Mouse (Mus musculus) midbrain, embryonic 10.5 days (tissue): ENCODE measurements at regions not wholly inside any gene's neighbourhood (a gene's known extent, or its start where the extent isn't known, plus 50 kb on each side); places are given as distances from the start of the nearest gene placed in this dataset.

ENCODE experiments used
- DNase-seq: peaks from one replicate; pipeline ENCODE4 v3.0.0-alpha.2; 2017; ENCODE audit warnings: low spot score
- H3K27ac ChIP-seq: fragments of 300-500 bp; sonication (generic); replicated peaks from 2 replicates; pipeline ENCODE4 v1.5.1; 2016; ENCODE audit warnings: mild to moderate bottlenecking
- H3K27me3 ChIP-seq: fragments of 300-500 bp; sonication (generic); 2 replicates; pipeline ENCODE4 v1.6.1; 2016; ENCODE audit warnings: low read depth, mild to moderate bottlenecking; ENCODE audit not compliant: poor library complexity, severe bottlenecking
- H3K36me3 ChIP-seq: fragments of 300-500 bp; sonication (generic); 2 replicates; pipeline ENCODE4 v1.6.1; 2016; ENCODE audit warnings: mild to moderate bottlenecking, moderate library complexity
- H3K4me1 ChIP-seq: fragments of 300-500 bp; sonication (generic); 2 replicates; pipeline ENCODE4 v1.6.1; 2016
- H3K4me3 ChIP-seq: fragments of 300-500 bp; sonication (generic); 2 replicates; pipeline ENCODE4 v1.5.1; 2016; ENCODE audit warnings: mild to moderate bottlenecking, moderate library complexity
- H3K9me3 ChIP-seq: fragments of 300-500 bp; sonication (generic); replicated peaks from 2 replicates; pipeline ENCODE4 v1.6.1; 2016; ENCODE audit warnings: mild to moderate bottlenecking
- WGBS: fragments of 180-500 bp; shearing (Covaris S2); methylation state at CpG from one replicate; pipeline ENCODE4 v1.1.7; 2016; 5-methylcytosine and 5-hydroxymethylcytosine counted together

DNA sequence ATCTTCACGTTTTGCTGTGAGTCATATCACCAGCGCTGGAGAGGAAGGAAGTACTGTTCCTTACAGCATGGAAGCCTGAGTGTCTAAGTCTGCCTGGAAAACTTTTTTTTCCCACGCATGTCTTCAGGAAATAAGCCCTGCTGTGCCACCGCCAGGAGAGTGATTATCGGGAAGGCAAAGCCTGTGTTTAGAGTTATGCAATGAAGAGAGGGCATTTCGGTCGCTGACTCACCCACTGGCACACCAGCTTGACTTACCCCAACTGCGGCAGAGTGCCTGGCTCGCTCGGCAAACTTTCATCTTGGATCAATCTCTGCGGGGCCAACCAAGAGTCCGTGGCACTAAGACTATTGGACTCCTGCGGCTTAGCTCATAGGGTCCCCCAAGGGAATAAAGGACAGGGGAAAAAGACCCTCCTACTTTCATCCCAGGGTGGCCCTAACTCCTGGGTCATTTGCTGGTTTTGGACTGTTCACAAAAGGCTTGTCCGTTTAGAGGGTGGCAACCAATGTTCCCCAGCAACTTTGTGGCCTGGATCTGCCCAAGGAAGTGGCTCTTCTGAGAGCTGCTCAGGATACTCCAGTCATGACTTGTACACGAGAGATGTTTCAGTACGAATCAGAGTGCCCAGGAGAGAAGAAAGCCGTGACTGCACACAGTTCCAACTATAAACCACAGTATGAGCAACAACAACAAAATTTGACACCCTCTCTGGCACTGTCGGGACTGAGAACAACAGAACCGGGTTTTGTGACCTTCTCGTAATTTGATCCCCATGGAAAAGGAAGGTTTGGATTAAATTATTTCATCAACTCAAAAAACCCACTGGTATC, 248.3 kb downstream of the Zfp36l1 start:
- Histone ChIP-seq H3K4me1 (peaks cover 28% of the 10 kb centered on the region), H3K36me3 (no peaks in the 10 kb centered on the region), H3K4me3 (no peak overlapping the region), H3K27ac (peak overlapping the region; percentile 64), H3K27me3 (no peaks in the 10 kb centered on the region), H3K9me3 (peaks cover 16% of the 10 kb centered on the region)
- 76% methylated on average over 20 of the region's 20 CpGs for WGBS
- DNase-seq = no peak
